Mouse (Mus musculus) heart, embryonic 14.5 days (tissue): ENCODE data around the gene Gpd2. TPM values are rescaled to one million over a fixed set of nuclear protein-coding genes. Genes with fewer than 3 reads are reported as not detected.

ENCODE experiments used
- ATAC-seq: fragments of 200-750 bp; cut with Nextera tagmentation; 2 replicates; pipeline ENCODE4 v1.8.0; 2017; ENCODE audit warnings: low read depth, moderate TSS enrichment; ENCODE audit not compliant: insufficient number of reproducible peaks, insufficient read depth, low FRiP score
- H3K27ac ChIP-seq, 2 experiments: fragments of 200-500 bp in 1 of 2; fragments of 300-500 bp in 1 of 2; sonication (generic) in 1 of 2; replicated peaks in 1 of 2; 2 replicates each; pipeline ENCODE4 v1.5.1; 2012 to 2014; ENCODE audit warnings: low read depth in 2 of 2, low read length in 2 of 2, control low read depth in 1 of 2, mild to moderate bottlenecking in 1 of 2, mixed read lengths in 1 of 2; ENCODE audit not compliant: control insufficient read depth in 1 of 2, insufficient read depth in 1 of 2
- H3K27me3 ChIP-seq: fragments of 300-500 bp; sonication (generic); 2 replicates; pipeline ENCODE4 v1.6.1; 2014; ENCODE audit warnings: mild to moderate bottlenecking, low read length, control low read depth; ENCODE audit not compliant: control insufficient read depth, insufficient read depth
- H3K36me3 ChIP-seq: fragments of 300-500 bp; sonication (generic); 2 replicates; pipeline ENCODE4 v1.6.1; 2014; ENCODE audit warnings: mild to moderate bottlenecking, control low read depth, low read length, mixed read lengths; ENCODE audit not compliant: control insufficient read depth, insufficient read depth
- H3K4me1 ChIP-seq, 2 experiments: fragments of 200-500 bp in 1 of 2; fragments of 300-500 bp in 1 of 2; sonication (generic) in 1 of 2; 2 replicates each; pipeline ENCODE4 v1.6.1; 2012 to 2014; ENCODE audit warnings: low read length in 2 of 2, control low read depth in 1 of 2, mixed read lengths in 1 of 2; ENCODE audit not compliant: control insufficient read depth in 2 of 2, insufficient read depth in 2 of 2
- H3K4me2 ChIP-seq: fragments of 300-500 bp; sonication (generic); 2 replicates; pipeline ENCODE4 v1.6.1; 2014; ENCODE audit warnings: mild to moderate bottlenecking, low read length
- H3K4me3 ChIP-seq, 2 experiments: fragments of 200-500 bp in 1 of 2; fragments of 300-500 bp in 1 of 2; sonication (generic) in 1 of 2; 2 replicates each; pipeline ENCODE4 v1.5.1; 2012 to 2014; ENCODE audit warnings: low read length in 2 of 2, mild to moderate bottlenecking in 2 of 2, control low read depth in 1 of 2, low read depth in 1 of 2, moderate library complexity in 1 of 2; ENCODE audit not compliant: control insufficient read depth in 1 of 2, insufficient read depth in 1 of 2
- H3K9ac ChIP-seq: fragments of 300-500 bp; sonication (generic); 2 replicates; pipeline ENCODE4 v1.6.1; 2014; ENCODE audit warnings: mild to moderate bottlenecking, low read length
- H3K9me3 ChIP-seq: fragments of 300-500 bp; sonication (generic); 2 replicates; pipeline ENCODE4 v1.6.1; 2016; ENCODE audit warnings: low read length, control low read depth; ENCODE audit not compliant: control insufficient read depth
- WGBS: fragments of 180-500 bp; shearing (Covaris S2); extraction: QIAGEN DNeasy Blood & Tissue Kit; methylation state at CpG from one replicate; pipeline ENCODE4 v1.1.7; 2014; 5-methylcytosine and 5-hydroxymethylcytosine counted together
- polyA plus RNA-seq: library from polyadenylated mRNA; unstranded; fragments of >200 nt; fragmentation: Nextera tagmentation; extraction: Ambion mirVana; gene quantifications from 2 replicates; pipeline ENCODE4 v1.2.1, GENCODE M21; 2014

Gene Gpd2
- polyA plus RNA-seq, 1 experiment from 2014 or later, result 13.3 TPM

DNA sequence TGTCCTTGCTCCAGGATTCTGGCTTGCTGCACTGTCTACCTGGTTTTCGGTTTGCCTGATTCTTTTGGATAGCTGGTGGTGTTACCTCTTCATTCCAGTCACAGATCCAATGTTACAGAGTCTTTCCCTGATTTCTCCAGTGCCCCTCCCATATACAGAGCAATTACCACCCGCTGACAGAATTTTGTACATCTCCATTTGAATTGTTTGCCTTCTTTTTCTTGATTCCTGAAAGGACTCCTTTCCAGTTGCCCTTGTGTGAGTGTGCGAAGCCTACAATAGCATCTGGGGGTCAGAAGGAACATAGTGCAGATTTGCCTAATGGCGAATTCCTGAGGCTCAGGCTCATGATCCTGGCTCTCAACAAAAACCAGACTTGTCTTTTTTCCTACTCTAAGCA is 157.6 kb downstream of the Gpd2 start:
- H3K9me3 ChIP-seq, result peaks cover 5% of the 10 kb centered on the region; the same call in 1 of the 2 replicates
- no peak overlapping the region for H3K27ac ChIP-seq
- ATAC-seq, result no peak
- H3K4me1 ChIP-seq, result no peaks in the 10 kb centered on the region
- 83% methylated on average over 4 of the region's 4 CpGs for WGBS
- H3K27me3 ChIP-seq, result no peaks in the 10 kb centered on the region
- no peak overlapping the region for H3K4me3 ChIP-seq
- no peaks in the 10 kb centered on the region for H3K36me3 ChIP-seq
- no peak overlapping the region for H3K9ac ChIP-seq
- no peak overlapping the region for H3K4me2 ChIP-seq

DNA sequence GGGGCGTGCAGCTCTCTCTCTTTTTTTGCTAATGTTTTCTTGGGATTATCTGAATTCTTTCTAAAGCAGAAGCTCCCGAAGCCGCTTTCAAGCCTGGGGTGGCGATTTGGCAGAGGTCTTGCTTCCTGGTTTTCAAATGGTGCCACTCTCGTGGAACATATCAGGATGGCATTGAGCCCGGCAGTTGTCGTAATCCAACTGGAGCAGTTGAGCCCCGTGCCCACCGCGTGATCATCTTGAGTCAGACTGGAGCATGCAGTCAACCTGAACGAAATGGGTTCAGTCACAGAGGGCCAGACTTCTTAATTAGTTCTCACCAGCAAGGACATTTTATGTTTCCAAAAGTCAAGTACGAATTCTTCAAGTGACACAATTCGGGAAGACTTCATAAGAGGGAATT is 158.6 kb downstream of the Gpd2 start:
- Histone ChIP-seq H3K4me2 (no peak overlapping the region), H3K27me3 (no peaks in the 10 kb centered on the region), H3K9me3 (no peaks in the 10 kb centered on the region), H3K27ac (no peak overlapping the region), H3K4me3 (no peak overlapping the region), H3K4me1 (no peaks in the 10 kb centered on the region), H3K36me3 (no peaks in the 10 kb centered on the region), H3K9ac (no peak overlapping the region)
- 87% methylated on average over 13 of the region's 13 CpGs for WGBS
- ATAC-seq, result no peak

DNA sequence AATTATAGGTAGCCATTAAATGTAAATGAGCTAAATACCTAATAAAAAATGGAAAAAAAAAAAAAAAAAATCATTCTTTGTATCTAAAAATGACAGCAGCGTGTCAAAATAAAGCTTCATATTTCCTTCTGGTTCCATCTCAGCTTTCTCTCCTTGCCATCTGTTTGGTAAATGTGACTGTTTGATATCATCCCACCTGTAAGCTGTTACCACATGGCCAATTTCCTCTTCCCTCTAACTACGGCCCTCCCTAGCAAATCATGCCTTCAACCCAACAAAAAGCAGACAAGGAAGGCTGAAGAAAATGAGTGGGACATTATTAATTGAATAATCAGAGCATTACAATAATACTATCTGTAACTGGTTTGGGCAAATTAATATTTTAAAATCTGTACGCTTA is 160.3 kb downstream of the Gpd2 start:
- Histone ChIP-seq H3K4me3 (no peak overlapping the region), H3K4me1 (no peaks in the 10 kb centered on the region), H3K4me2 (no peak overlapping the region), H3K36me3 (no peaks in the 10 kb centered on the region), H3K9me3 (no peaks in the 10 kb centered on the region), H3K9ac (no peak overlapping the region), H3K27ac (no peak overlapping the region), H3K27me3 (no peaks in the 10 kb centered on the region)
- 88% methylated on average over 3 of the region's 3 CpGs for WGBS
- ATAC-seq, result no peak

DNA sequence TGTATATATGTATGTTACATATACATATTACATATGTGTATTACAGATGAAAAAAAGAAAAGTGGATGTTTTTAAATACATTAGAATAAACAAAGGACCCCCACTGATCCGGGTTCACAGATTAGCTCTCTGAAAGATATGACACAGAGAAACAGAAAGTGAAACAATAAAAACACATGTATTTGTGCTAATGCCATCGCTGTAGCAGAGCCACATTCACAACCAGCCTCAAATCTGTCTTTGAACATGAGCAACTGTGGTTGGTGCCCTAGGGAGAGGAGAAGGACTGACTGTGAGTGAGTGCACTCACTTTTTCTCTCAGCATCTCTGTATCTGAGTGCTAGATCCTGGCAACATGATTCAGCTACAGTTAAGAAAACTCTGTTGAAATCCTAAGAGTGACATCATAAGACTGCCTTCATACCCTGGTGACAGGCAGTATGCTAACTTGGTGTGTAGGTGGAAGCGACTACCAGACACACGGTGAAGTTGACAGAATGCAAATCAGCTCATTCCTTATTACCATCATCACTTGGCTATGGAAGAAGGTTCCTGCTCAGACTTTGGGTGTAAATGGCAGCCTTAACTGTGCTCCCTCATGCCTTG is 170.1 kb downstream of the Gpd2 start:
- ATAC-seq, result no peak
- no peaks in the 10 kb centered on the region for H3K27me3 ChIP-seq
- no peak overlapping the region for H3K27ac ChIP-seq
- H3K4me1 ChIP-seq, result no peaks in the 10 kb centered on the region
- no peak overlapping the region for H3K4me2 ChIP-seq
- H3K4me3 ChIP-seq, result no peak overlapping the region
- no peaks in the 10 kb centered on the region for H3K9me3 ChIP-seq
- H3K36me3 ChIP-seq, result no peaks in the 10 kb centered on the region
- WGBS, result 70% methylated on average over 4 of the region's 4 CpGs
- no peak overlapping the region for H3K9ac ChIP-seq

DNA sequence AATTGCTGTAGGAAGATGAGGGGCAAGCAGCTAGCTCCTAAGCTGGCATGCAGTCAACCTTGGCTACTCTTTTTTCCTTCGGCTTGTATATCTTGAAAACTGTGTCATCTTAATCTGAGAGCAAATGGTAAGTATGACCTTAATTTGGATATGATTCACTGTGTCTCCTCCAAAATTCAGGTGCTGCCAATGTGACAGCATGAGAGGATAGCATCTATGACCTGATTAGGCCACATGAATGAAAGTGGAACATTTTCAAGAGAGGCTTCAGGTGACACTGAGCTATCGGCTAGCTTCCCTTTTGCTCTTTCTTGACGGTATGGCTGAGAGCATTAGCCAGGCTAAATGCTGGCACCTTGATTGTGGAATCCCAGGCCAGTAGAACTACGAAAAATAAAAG is 171.0 kb downstream of the Gpd2 start:
- Histone ChIP-seq H3K4me3 (no peak overlapping the region), H3K4me1 (no peaks in the 10 kb centered on the region), H3K27me3 (no peaks in the 10 kb centered on the region), H3K9me3 (no peaks in the 10 kb centered on the region), H3K9ac (no peak overlapping the region), H3K4me2 (no peak overlapping the region), H3K27ac (no peak overlapping the region), H3K36me3 (no peaks in the 10 kb centered on the region)
- WGBS, result 81% methylated on average over 4 of the region's 4 CpGs
- no peak for ATAC-seq

DNA sequence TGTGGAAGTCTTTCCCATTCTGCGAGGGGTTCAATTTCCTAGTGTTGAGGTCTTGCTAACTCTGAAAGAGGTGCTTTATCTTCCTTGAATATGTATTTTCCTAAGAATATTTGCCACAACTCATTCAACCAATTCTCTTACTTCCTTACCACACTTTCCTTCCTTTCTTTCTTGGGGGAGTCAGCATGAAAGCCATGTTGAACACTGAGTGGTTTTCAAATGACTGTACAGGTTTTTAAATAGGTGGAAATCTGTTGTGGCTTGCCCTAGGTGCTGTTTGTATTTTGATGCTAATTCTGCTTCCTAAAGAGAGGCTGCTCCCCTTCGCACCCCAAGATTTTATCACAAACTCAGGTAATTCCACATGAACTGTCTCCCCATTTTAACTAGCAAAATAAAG is 174.1 kb downstream of the Gpd2 start:
- Histone ChIP-seq H3K9me3 (no peaks in the 10 kb centered on the region), H3K36me3 (no peaks in the 10 kb centered on the region), H3K27ac (no peak overlapping the region), H3K4me1 (no peaks in the 10 kb centered on the region), H3K4me3 (no peak overlapping the region), H3K9ac (no peak overlapping the region), H3K4me2 (no peak overlapping the region), H3K27me3 (no peaks in the 10 kb centered on the region)
- no peak for ATAC-seq
- WGBS, result 77% methylated on average over 2 of the region's 2 CpGs

DNA sequence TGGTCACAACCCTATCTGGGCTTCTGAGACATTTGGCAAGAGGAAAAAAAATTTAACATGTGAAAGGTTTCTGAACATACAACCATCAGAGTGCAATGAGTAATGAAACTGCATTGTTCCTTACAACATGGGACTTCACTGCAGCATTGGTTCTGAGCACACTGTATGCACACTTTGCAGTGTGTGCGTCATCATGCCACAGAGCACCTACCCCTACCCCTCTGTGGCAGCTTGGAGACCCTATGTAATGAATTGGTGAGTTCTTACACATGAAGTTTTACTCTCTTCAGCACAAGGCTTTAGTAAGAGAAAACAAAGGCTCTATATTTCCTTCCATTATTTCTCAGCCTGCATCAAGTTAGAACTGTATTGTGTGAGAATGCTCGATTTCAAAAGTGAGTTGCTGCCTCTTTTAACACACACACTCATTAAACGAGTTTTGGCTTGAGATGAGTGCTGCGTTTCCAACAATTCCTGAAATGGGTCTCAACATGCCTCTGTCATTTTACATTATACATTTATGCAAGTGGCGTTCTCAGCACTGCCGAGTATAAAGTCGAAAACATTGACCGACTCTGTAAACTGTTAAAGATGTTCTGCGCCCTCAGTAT is 177.2 kb downstream of the Gpd2 start:
- Histone ChIP-seq H3K4me3 (no peak overlapping the region), H3K4me2 (no peak overlapping the region), H3K9me3 (no peaks in the 10 kb centered on the region), H3K36me3 (no peaks in the 10 kb centered on the region), H3K27me3 (no peaks in the 10 kb centered on the region), H3K27ac (no peak overlapping the region), H3K4me1 (no peaks in the 10 kb centered on the region), H3K9ac (no peak overlapping the region)
- 83% methylated on average over 9 of the region's 9 CpGs for WGBS
- ATAC-seq, result no peak

DNA sequence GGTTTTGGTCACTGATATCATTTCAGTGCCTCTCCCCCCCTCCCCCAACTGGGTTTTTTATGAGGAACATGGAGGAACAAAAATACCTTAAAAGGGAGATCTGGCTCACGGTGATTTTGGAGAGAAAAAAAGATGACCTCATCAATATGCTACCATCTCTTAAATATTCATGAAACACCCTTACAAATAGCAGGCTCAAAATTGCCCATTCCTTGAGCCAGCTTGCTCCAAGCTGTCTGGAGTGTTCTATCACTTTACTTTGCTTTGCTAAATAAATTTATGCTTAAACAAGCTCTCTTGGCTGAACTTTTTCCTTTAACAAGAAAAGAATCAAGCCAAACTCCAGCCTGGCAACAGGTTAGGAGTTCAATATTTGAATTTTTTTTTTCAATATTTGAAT is 179.3 kb downstream of the Gpd2 start:
- H3K36me3 ChIP-seq, result no peaks in the 10 kb centered on the region
- H3K4me3 ChIP-seq, result no peak overlapping the region
- 86% methylated on average over 1 of the region's 1 CpGs for WGBS
- no peaks in the 10 kb centered on the region for H3K9me3 ChIP-seq
- H3K4me1 ChIP-seq, result no peaks in the 10 kb centered on the region
- no peak overlapping the region for H3K4me2 ChIP-seq
- H3K9ac ChIP-seq, result no peak overlapping the region
- no peaks in the 10 kb centered on the region for H3K27me3 ChIP-seq
- ATAC-seq, result no peak
- H3K27ac ChIP-seq, result no peak overlapping the region
